15 mouse cellular contexts compared by ENCODE assay signal in the genomic region with DNA sequence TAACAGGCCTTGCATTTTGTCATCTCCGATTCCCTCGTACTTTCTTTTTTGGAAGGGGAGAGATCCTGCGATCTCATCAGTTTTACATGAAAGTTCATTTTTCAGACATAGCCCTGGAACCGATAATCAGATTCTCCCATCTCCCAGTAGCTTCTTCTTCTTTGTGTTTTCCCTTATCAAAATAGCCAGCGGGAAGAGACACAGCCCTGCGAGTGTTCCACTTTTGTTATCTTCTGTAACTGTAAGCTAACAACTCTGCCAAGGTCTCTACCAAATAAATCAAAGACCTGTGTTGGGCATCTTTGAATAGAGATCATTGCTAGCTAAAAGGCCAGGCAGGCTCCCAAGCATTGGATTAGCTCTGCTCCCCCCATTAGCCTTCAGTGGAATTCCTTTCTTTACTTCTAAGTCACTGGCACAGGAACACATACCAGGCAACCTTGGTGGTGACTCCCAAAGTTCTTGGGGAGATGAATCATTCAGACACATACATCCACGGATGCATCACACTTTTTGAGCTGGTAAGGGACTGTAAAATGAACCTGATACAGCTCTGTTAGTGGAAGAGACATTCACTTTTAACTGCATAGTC. TPM values are rescaled to one million over a fixed set of nuclear protein-coding genes. Genes with fewer than 3 reads are reported as not detected.
DNase-seq lines count a peak whose midpoint lies in the region; ATAC-seq and TF ChIP-seq lines count a peak whose summit lies in the region.
"Had no signal": no experiment of that assay in that cellular context is flagged by ENCODE, and none has a peak within 500 bp of the region (broad histone marks: within the 10 kb centered on the region; RNA-seq: fewer than 3 reads in every experiment).

No protein-coding gene starts in this region.

- TF ChIP-seq CTCF in gastrocnemius, adult 2 months (IDR thresholded peaks at IDR 0.05) = no peak

- H3K4me2 ChIP-seq in heart, embryonic 11.5 days = peak overlapping the region; percentile 29; the same call in 1 of the 2 replicates
- H3K4me2 ChIP-seq in liver, embryonic 12.5 days = peak overlapping the region; percentile 69
- H3K4me2 ChIP-seq: neural tube, embryonic 13.5 days had no signal

- 66% methylated on average over 7 of the region's 7 CpGs for WGBS in heart, embryonic 11.5 days (ENCODE audit: insufficient replicate concordance)
- WGBS in liver, embryonic 12.5 days (ENCODE audit: insufficient replicate concordance) = 38% methylated on average over 7 of the region's 7 CpGs

- H3K4me1 ChIP-seq in heart, embryonic 11.5 days (ENCODE audit: control insufficient read depth, insufficient read depth, low read length) = peaks cover 4% of the 10 kb centered on the region; the same call in 1 of the 2 replicates
- H3K4me1 ChIP-seq in liver, embryonic 12.5 days = peaks cover 66% of the 10 kb centered on the region

- H3K4me3 ChIP-seq in heart, embryonic 11.5 days (ENCODE audit: low read depth, low read length) = no peak overlapping the region
- H3K4me3 ChIP-seq in liver, embryonic 12.5 days = peak overlapping the region; percentile 30
- no peak overlapping the region for H3K4me3 ChIP-seq in gastrocnemius, adult 2 months
- H3K4me3 ChIP-seq: heart, adult 2 months; neural tube, embryonic 13.5 days had no signal

- no peaks in the 10 kb centered on the region for H3K27me3 ChIP-seq in heart, embryonic 11.5 days (ENCODE audit: control insufficient read depth, insufficient read depth, low read length)
- no peaks in the 10 kb centered on the region for H3K27me3 ChIP-seq in liver, embryonic 12.5 days (replicated peaks)
- H3K27me3 ChIP-seq: neural tube, embryonic 13.5 days had no signal

- no peak overlapping the region for H3K9ac ChIP-seq in heart, embryonic 11.5 days (ENCODE audit: low read depth, low read length)
- H3K9ac ChIP-seq in liver, embryonic 12.5 days = peak overlapping the region; percentile 62
- H3K9ac ChIP-seq: neural tube, embryonic 13.5 days had no signal

- no peak for DNase-seq in heart, adult 9 months (ENCODE audit: low spot score in 2 of 2)
- peak; percentile 50 for DNase-seq in c-Kit-negative CD71-positive TER-119-positive erythroid progenitor cells, embryonic 14.5 days (ENCODE audit: low read depth, low spot score)
- no peak for DNase-seq in gastrocnemius, adult 2 months
- DNase-seq in urinary bladder, adult 18-20 months (ENCODE audit: low spot score in 2 of 2) = no peak
- no peak for DNase-seq in thymus, postnatal 0 days (ENCODE audit: low spot score)
- DNase-seq: cerebellum, adult 2 months; heart, adult 2 months; kidney, adult 9 months; lung, adult 2 months; right cerebral cortex, postnatal 4 days; thymus, postnatal 14 days had no signal

- H3K36me3 ChIP-seq in heart, embryonic 11.5 days (ENCODE audit: control insufficient read depth, insufficient read depth, low read length) = no peaks in the 10 kb centered on the region
- H3K36me3 ChIP-seq in liver, embryonic 12.5 days = peaks cover 69% of the 10 kb centered on the region
- H3K36me3 ChIP-seq: neural tube, embryonic 13.5 days had no signal

- no peaks in the 10 kb centered on the region for H3K9me3 ChIP-seq in heart, embryonic 11.5 days (replicated peaks; ENCODE audit: control insufficient read depth, low read length)
- 0 out of 2 replicates have a peak, but pooled peaks cover 6% of the 10 kb centered on the region for H3K9me3 ChIP-seq in liver, embryonic 12.5 days (replicated peaks)
- H3K9me3 ChIP-seq: neural tube, embryonic 13.5 days had no signal

- ATAC-seq in heart, embryonic 11.5 days (replicated peaks; ENCODE audit: insufficient number of reproducible peaks, low FRiP score, low TSS enrichment) = no peak
- ATAC-seq in liver, embryonic 12.5 days = peak; percentile 59

- intact Hi-C loops in gastrocnemius, adult 2 months (cut with DNase I) = no loop called here

- H3K27ac ChIP-seq in heart, embryonic 11.5 days (ENCODE audit: low read depth, low read length) = peak overlapping the region; percentile 62; the same call in 1 of the 2 replicates
- peak overlapping the region; percentile 93 for H3K27ac ChIP-seq in liver, embryonic 12.5 days
- no peak overlapping the region for H3K27ac ChIP-seq in gastrocnemius, adult 2 months
- H3K27ac ChIP-seq: heart, adult 2 months; macrophage; neural tube, embryonic 13.5 days had no signal

RNA-seq across cellular contexts. Expression of a gene that starts 26.9 kb away (rescaled TPM):
- 9.7 and 10.3 TPM in 2 replicates for polyA plus RNA-seq in heart, embryonic 11.5 days (2014; fragmentation: Nextera tagmentation; extraction: Ambion mirVana)
- polyA plus RNA-seq in liver, embryonic 12.5 days (2016; fragmentation: Nextera tagmentation; extraction: Ambion mirVana) = 35.2 and 35.3 TPM in 2 replicates
- 10 to 100 TPM; 12.0 to 12.5 TPM for total RNA-seq in gastrocnemius, adult 2 months (2021)
- 14.0 and 17.1 TPM in 2 replicates for polyA plus RNA-seq in thymus, postnatal 0 days (2015; fragmentation: Nextera tagmentation; extraction: Ambion mirVana)
